Mouse (Mus musculus): ENCODE measurements around the gene Fas.

The Fas gene

GRCm38 (mm10) chr19:34344702-34345101 lies 54.2 kb downstream of the Fas start:
- in situ Hi-C loops (cut with MboI; ENCODE audit: unreplicated experiment in 2 of 2) = loop anchor here (25.0 kb wide), 2 partner anchors 207 to 543 kb away; partner anchors contain the start of gene Pank1 (in 1 of the 2)

GRCm38 (mm10) chr19:34345616-34346267 lies 55.3 kb downstream of the Fas start:
- in situ Hi-C loops (cut with MboI; ENCODE audit: unreplicated experiment in 2 of 2) = loop anchor here (25.0 kb wide), 2 partner anchors 208 to 542 kb away; partner anchors contain the start of gene Pank1 (in 1 of the 2)

- in situ Hi-C loops (cut with MboI; ENCODE audit: unreplicated experiment in 2 of 2) = no loop called here
Observed at GRCm38 (mm10) chr19:34353291-34353805, 62.9 kb downstream of the Fas start.

- in situ Hi-C loops (cut with MboI; ENCODE audit: unreplicated experiment in 2 of 2) = no loop called here
Observed at GRCm38 (mm10) chr19:34362639-34363038, 72.2 kb downstream of the Fas start.

GRCm38 (mm10) chr19:34369551-34369950 lies 79.1 kb downstream of the Fas start:
- in situ Hi-C loops (cut with MboI; ENCODE audit: unreplicated experiment in 2 of 2) = no loop called here

- in situ Hi-C loops (cut with MboI; ENCODE audit: unreplicated experiment in 2 of 2) = no loop called here
Observed at GRCm38 (mm10) chr19:34370397-34370796, 79.9 kb downstream of the Fas start.

Data from v-Abl transformed pro-B cells (cell line).